Mouse (Mus musculus): Measurements from ENCODE around the gene Arid4b.
"Not testable (repeated sequence)": the region's sequence is repeated elsewhere in the genome, so short reads cannot be mapped to it uniquely, and the experiment has no call there.

The Arid4b gene

GRCm38 (mm10) chr13:14063013-14063941 is at the start of gene Arid4b, which contains the start of gene Ggps1:
Gene Arid4b, plus strand, starts transcription at chr13:14063232.
Gene Ggps1, minus strand, starts transcription at chr13:14063488.
- in situ Hi-C loops (cut with MboI; ENCODE audit: unreplicated experiment in 2 of 2) = loop anchor here in 1 of 2 experiments (25.0 kb wide), 2 partner anchors 549 to 1626 kb away; partner anchors contain the start of genes Mrpl32 and Psma2

- in situ Hi-C loops (cut with MboI; ENCODE audit: unreplicated experiment in 2 of 2) = no loop called here
Measured at GRCm38 (mm10) chr13:14014001-14014400, 49.0 kb upstream of the Arid4b start.

GRCm38 (mm10) chr13:14014540-14014939 is 48.5 kb upstream of the Arid4b start:
- in situ Hi-C loops (cut with MboI; ENCODE audit: unreplicated experiment in 2 of 2) = no loop called here

GRCm38 (mm10) chr13:14015609-14016008 is 47.4 kb upstream of the Arid4b start:
- in situ Hi-C loops (cut with MboI; ENCODE audit: unreplicated experiment in 2 of 2) = no loop called here

GRCm38 (mm10) chr13:14018283-14018682 is 44.7 kb upstream of the Arid4b start:
- in situ Hi-C loops (cut with MboI; ENCODE audit: unreplicated experiment in 2 of 2) = no loop called here

- in situ Hi-C loops (cut with MboI; ENCODE audit: unreplicated experiment in 2 of 2) = no loop called here
Measured at GRCm38 (mm10) chr13:14018852-14019251, 44.2 kb upstream of the Arid4b start.

- in situ Hi-C loops (cut with MboI; ENCODE audit: unreplicated experiment in 2 of 2) = not testable (repeated sequence)
Measured at GRCm38 (mm10) chr13:14021417-14021816, 41.6 kb upstream of the Arid4b start.

- in situ Hi-C loops (cut with MboI; ENCODE audit: unreplicated experiment in 2 of 2) = no loop called here
Measured at GRCm38 (mm10) chr13:14025554-14025953, 37.5 kb upstream of the Arid4b start.

GRCm38 (mm10) chr13:14026154-14026820 is 36.7 kb upstream of the Arid4b start:
- in situ Hi-C loops (cut with MboI; ENCODE audit: unreplicated experiment in 2 of 2) = no loop called here

GRCm38 (mm10) chr13:14033309-14034072 is 29.5 kb upstream of the Arid4b start:
- in situ Hi-C loops (cut with MboI; ENCODE audit: unreplicated experiment in 2 of 2) = no loop called here

GRCm38 (mm10) chr13:14034073-14034348 is 29.0 kb upstream of the Arid4b start:
- in situ Hi-C loops (cut with MboI; ENCODE audit: unreplicated experiment in 2 of 2) = no loop called here

- in situ Hi-C loops (cut with MboI; ENCODE audit: unreplicated experiment in 2 of 2) = not testable (repeated sequence)
Measured at GRCm38 (mm10) chr13:14035352-14035751, 27.7 kb upstream of the Arid4b start.

GRCm38 (mm10) chr13:14035875-14036630 is 27.0 kb upstream of the Arid4b start:
- in situ Hi-C loops (cut with MboI; ENCODE audit: unreplicated experiment in 2 of 2) = no loop called here

GRCm38 (mm10) chr13:14038911-14039291 is 24.1 kb upstream of the Arid4b start:
- in situ Hi-C loops (cut with MboI; ENCODE audit: unreplicated experiment in 2 of 2) = no loop called here

- in situ Hi-C loops (cut with MboI; ENCODE audit: unreplicated experiment in 2 of 2) = no loop called here
Measured at GRCm38 (mm10) chr13:14039292-14039965, 23.6 kb upstream of the Arid4b start, which contains the start of gene Tbce. Gene Tbce, minus strand, starts transcription at chr13:14039638.

GRCm38 (mm10) chr13:14040186-14040585 is 22.8 kb upstream of the Arid4b start:
- in situ Hi-C loops (cut with MboI; ENCODE audit: unreplicated experiment in 2 of 2) = no loop called here

GRCm38 (mm10) chr13:14043851-14044250 is 19.2 kb upstream of the Arid4b start:
- in situ Hi-C loops (cut with MboI; ENCODE audit: unreplicated experiment in 2 of 2) = no loop called here

GRCm38 (mm10) chr13:14044521-14044920 is 18.5 kb upstream of the Arid4b start:
- in situ Hi-C loops (cut with MboI; ENCODE audit: unreplicated experiment in 2 of 2) = no loop called here

- in situ Hi-C loops (cut with MboI; ENCODE audit: unreplicated experiment in 2 of 2) = loop anchor here in 1 of 2 experiments (25.0 kb wide), 2 partner anchors 562 to 1613 kb away; partner anchors contain the start of genes Mrpl32 and Psma2
Measured at GRCm38 (mm10) chr13:14049878-14050277, 13.2 kb upstream of the Arid4b start.
